ENCODE assay signal across 1 mouse cellular context in the genomic region with DNA sequence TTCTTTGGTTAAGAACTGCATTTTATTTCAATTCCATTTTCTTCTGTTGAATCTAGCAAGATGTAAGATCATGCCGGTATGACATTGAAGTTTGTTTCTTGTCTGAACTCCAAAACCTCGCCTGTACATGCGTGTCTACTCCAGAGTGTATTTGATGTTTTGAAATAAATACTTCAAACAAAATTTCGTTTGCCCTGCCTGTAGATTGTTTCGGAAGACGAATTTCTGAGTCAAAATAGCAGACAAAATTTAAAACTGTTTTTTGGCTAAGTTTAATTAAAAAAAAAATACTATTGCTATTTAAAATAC.
A peak's percentile ranks its signal among the peaks of the same experiment; 100 is the strongest.
TF ChIP-seq lines count a peak whose summit lies in the region.

No protein-coding gene starts in this region.

TF ChIP-seq in CH12.LX, 34 proteins besides CTCF, POLR2A, EP300 and RAD21 (continued from another document):
- TF ChIP-seq ETS1 (conservative IDR thresholded peaks at IDR 0.05; ENCODE audit: low read depth, low read length) (no peak), GABPA (IDR thresholded peaks at IDR 0.05; ENCODE audit: insufficient replicate concordance, low read depth, low read length) (no peak), MYC (IDR thresholded peaks at IDR 0.05; ENCODE audit: low read depth, low read length) (peak; percentile 44; the same call in 1 of the 2 replicates), ZMIZ1 (IDR thresholded peaks at IDR 0.05; ENCODE audit: low read depth, low read length) (no peak), SIN3A (IDR thresholded peaks at IDR 0.05; ENCODE audit: low read length) (0 out of 2 replicates have a peak, but pooled peaks have one; percentile 55)
